In the genomic region with DNA sequence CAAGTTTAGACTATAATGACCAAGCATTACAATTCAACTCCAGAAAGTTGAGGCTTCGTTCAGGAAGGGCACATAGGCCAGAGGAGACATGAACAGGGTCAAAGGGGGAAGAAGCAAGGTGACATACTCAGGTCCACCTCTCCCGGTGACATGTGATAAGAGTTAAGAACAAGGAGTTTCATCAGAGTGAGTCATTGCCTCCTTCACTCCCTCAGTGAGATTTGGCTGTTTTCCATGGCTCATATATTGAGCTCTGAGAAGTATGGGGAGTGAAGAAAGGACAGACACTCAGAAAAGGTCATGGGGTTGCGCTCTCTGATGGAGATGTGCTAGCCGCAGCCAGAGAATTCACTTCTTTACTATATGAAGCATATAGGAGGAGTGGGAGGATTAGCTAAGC, we compare ENCODE assay signal across 21 mouse cellular contexts. TPM values are rescaled to one million over a fixed set of nuclear protein-coding genes. Genes with fewer than 3 reads are reported as not detected.
DNase-seq lines count a peak whose midpoint lies in the region; ATAC-seq and TF ChIP-seq lines count a peak whose summit lies in the region.
"Had no signal": no experiment of that assay in that cellular context is flagged by ENCODE, and none has a peak within 500 bp of the region (broad histone marks: within the 10 kb centered on the region; RNA-seq: fewer than 3 reads in every experiment).

No protein-coding gene starts in this region.

- WGBS in lung, embryonic 14.5 days, result 54% methylated on average over 4 of the region's 4 CpGs
- 59% methylated on average over 4 of the region's 4 CpGs for WGBS in lung, adult 2 months
- WGBS in stomach, postnatal 0 days, result 55% methylated on average over 4 of the region's 4 CpGs

- no peak for TF ChIP-seq EP300 in stomach, postnatal 0 days (optimal IDR thresholded peaks at IDR 0.05)

- no peak overlapping the region for H3K4me3 ChIP-seq in lung, embryonic 14.5 days (ENCODE audit: low read depth, low read length)
- H3K4me3 ChIP-seq in lung, adult 2 months (replicated peaks; ENCODE audit: extremely low read depth, low read depth, low read length), result no peak overlapping the region
- no peak overlapping the region for H3K4me3 ChIP-seq in stomach, postnatal 0 days (ENCODE audit: low read depth, low read length)
- H3K4me3 ChIP-seq: embryonic facial prominence, embryonic 12.5 days; forebrain, embryonic 12.5 days; heart, adult 2 months; heart, embryonic 15.5 days; hindbrain, embryonic 10.5 days had no signal

- no peaks in the 10 kb centered on the region for H3K36me3 ChIP-seq in lung, embryonic 14.5 days (ENCODE audit: insufficient read depth)
- H3K36me3 ChIP-seq in stomach, postnatal 0 days (ENCODE audit: control insufficient read depth, insufficient read depth, low read length), result no peaks in the 10 kb centered on the region
- H3K36me3 ChIP-seq: embryonic facial prominence, embryonic 12.5 days; forebrain, embryonic 12.5 days; heart, embryonic 15.5 days; hindbrain, embryonic 10.5 days had no signal

- ATAC-seq in lung, embryonic 14.5 days (ENCODE audit: insufficient read depth), result no peak
- ATAC-seq in stomach, postnatal 0 days (ENCODE audit: low FRiP score, low TSS enrichment), result no peak
- ATAC-seq: forebrain, embryonic 16.5 days had no signal

- H3K4me1 ChIP-seq in lung, embryonic 14.5 days (ENCODE audit: insufficient read depth), result no peaks in the 10 kb centered on the region
- no peaks in the 10 kb centered on the region; the same call in 1 of the 2 replicates for H3K4me1 ChIP-seq in lung, adult 2 months (ENCODE audit: control insufficient read depth, insufficient read depth, low read length)
- peaks cover 6% of the 10 kb centered on the region; the same call in 1 of the 2 replicates for H3K4me1 ChIP-seq in stomach, postnatal 0 days (replicated peaks; ENCODE audit: control insufficient read depth, insufficient read depth)

- DNase-seq in lung, embryonic 14.5 days, result peak; percentile 34
- DNase-seq in lung, adult 2 months, result no peak
- DNase-seq in 3T3-L1 (ENCODE audit: low read depth, low spot score) (peak; percentile 80), 416B (ENCODE audit: low read depth) (peak; percentile 72)
- peak; percentile 11 for DNase-seq in yolk sac, embryonic 10.5 days (ENCODE audit: low spot score)
- no peak for DNase-seq in stomach, postnatal 0 days (ENCODE audit: low spot score)
- DNase-seq: adrenal gland, adult 2 months; adrenal gland, postnatal 25 days; cerebellum, adult 8-10 months; cerebellum, postnatal 14 days; embryo, embryonic 11 days; gastrocnemius, postnatal 14 days; heart, adult 2 months; heart, postnatal 14 days had no signal

- H3K9me3 ChIP-seq in lung, embryonic 14.5 days (ENCODE audit: low read depth, low read length), result no peaks in the 10 kb centered on the region
- H3K9me3 ChIP-seq in stomach, postnatal 0 days (ENCODE audit: control insufficient read depth, low read length), result no peaks in the 10 kb centered on the region
- H3K9me3 ChIP-seq: embryonic facial prominence, embryonic 12.5 days; forebrain, embryonic 12.5 days; heart, embryonic 15.5 days; hindbrain, embryonic 10.5 days had no signal

- H3K4me2 ChIP-seq in lung, embryonic 14.5 days, result no peak overlapping the region
- no peak overlapping the region for H3K4me2 ChIP-seq in stomach, postnatal 0 days (replicated peaks; ENCODE audit: low read depth)
- H3K4me2 ChIP-seq: embryonic facial prominence, embryonic 12.5 days; forebrain, embryonic 12.5 days; heart, embryonic 11.5 days; heart, embryonic 15.5 days; hindbrain, embryonic 14.5 days had no signal

- H3K27ac ChIP-seq in lung, embryonic 14.5 days (ENCODE audit: low read depth), result no peak overlapping the region
- H3K27ac ChIP-seq in stomach, postnatal 0 days (replicated peaks), result no peak overlapping the region
- H3K27ac ChIP-seq: embryonic facial prominence, embryonic 12.5 days; forebrain, embryonic 12.5 days; heart, adult 2 months; heart, embryonic 15.5 days; hindbrain, embryonic 10.5 days; hindbrain, embryonic 14.5 days had no signal

- H3K9ac ChIP-seq in lung, embryonic 14.5 days, result no peak overlapping the region
- H3K9ac ChIP-seq in stomach, postnatal 0 days (ENCODE audit: low read length), result no peak overlapping the region
- H3K9ac ChIP-seq: embryonic facial prominence, embryonic 12.5 days; forebrain, embryonic 12.5 days; heart, embryonic 15.5 days; hindbrain, embryonic 14.5 days had no signal

- no peaks in the 10 kb centered on the region for H3K27me3 ChIP-seq in lung, embryonic 14.5 days (ENCODE audit: insufficient read depth, low read length)
- no peaks in the 10 kb centered on the region for H3K27me3 ChIP-seq in stomach, postnatal 0 days (ENCODE audit: control insufficient read depth, insufficient read depth, low read length)
- H3K27me3 ChIP-seq: embryonic facial prominence, embryonic 12.5 days; heart, embryonic 15.5 days had no signal

- no peak for TF ChIP-seq POLR2A in lung, adult 2 months (IDR thresholded peaks at IDR 0.05; ENCODE audit: borderline replicate concordance, extremely low read depth, low read depth, low read length)

- TF ChIP-seq CTCF in lung, embryonic 14.5 days (IDR thresholded peaks at IDR 0.05; ENCODE audit: low read depth), result no peak
- TF ChIP-seq CTCF in lung, adult 2 months (IDR thresholded peaks at IDR 0.05; ENCODE audit: insufficient read depth, low read length), result no peak
- TF ChIP-seq CTCF in stomach, postnatal 0 days (IDR thresholded peaks at IDR 0.05; ENCODE audit: low read depth), result no peak

RNA-seq across cellular contexts. Expression of gene Trim44, which starts 3.0 kb away (rescaled TPM):
- 37.6 and 39.3 TPM in 2 replicates for polyA plus RNA-seq in lung, embryonic 14.5 days (2014; fragmentation: Nextera tagmentation; extraction: Ambion mirVana)
- polyA plus RNA-seq in lung, adult 2 months (2012; rRNA removed), result 26.9 and 34.2 TPM in 2 replicates
- polyA plus RNA-seq in stomach, postnatal 0 days (2015; fragmentation: Nextera tagmentation; extraction: Ambion mirVana), result 9.7 and 10.1 TPM in 2 replicates

RNA-seq across cellular contexts. Expression of gene Fjx1, which starts 41.7 kb away (rescaled TPM):
- 6.7 and 8.3 TPM in 2 replicates for polyA plus RNA-seq in lung, embryonic 14.5 days (2014; fragmentation: Nextera tagmentation; extraction: Ambion mirVana)
- polyA plus RNA-seq in lung, adult 2 months (2012; rRNA removed), result 6.2 and 6.6 TPM in 2 replicates
- polyA plus RNA-seq in stomach, postnatal 0 days (2015; fragmentation: Nextera tagmentation; extraction: Ambion mirVana), result 5.9 and 7.3 TPM in 2 replicates

Comparison
In these comparisons a context has a peak if more than half of its experiments do, and no peak if none do; other contexts are left out.
1. DNase-seq: peak in lung, embryonic 14.5 days (single experiment), 3T3-L1 (single experiment), 416B (single experiment) and yolk sac, embryonic 10.5 days (single experiment); none in lung, adult 2 months (single experiment) and stomach, postnatal 0 days (single experiment).